Mouse (Mus musculus): ENCODE measurements at regions not wholly inside any gene's neighbourhood (a gene's known extent, or its start where the extent isn't known, plus 50 kb on each side); places are given as distances from the start of the nearest gene placed in this dataset.

- no peak overlapping the region for H3K9ac ChIP-seq (ENCODE audit: low read depth, low read length)
- no peak for ATAC-seq (replicated peaks; ENCODE audit: insufficient number of reproducible peaks, low FRiP score, low TSS enrichment)
- H3K9me3 ChIP-seq (replicated peaks; ENCODE audit: control insufficient read depth, low read length) = no peaks in the 10 kb centered on the region
- no peaks in the 10 kb centered on the region for H3K4me1 ChIP-seq (ENCODE audit: control insufficient read depth, insufficient read depth, low read length)
- no peak overlapping the region for H3K4me2 ChIP-seq
- no peak overlapping the region for H3K27ac ChIP-seq (ENCODE audit: low read depth, low read length)
- H3K36me3 ChIP-seq (ENCODE audit: control insufficient read depth, insufficient read depth, low read length) = no peaks in the 10 kb centered on the region
- H3K27me3 ChIP-seq (ENCODE audit: control insufficient read depth, insufficient read depth, low read length) = no peaks in the 10 kb centered on the region
- 80% methylated on average over 3 of the region's 3 CpGs for WGBS (ENCODE audit: insufficient replicate concordance)
- H3K4me3 ChIP-seq (ENCODE audit: low read depth, low read length) = no peak overlapping the region
These were observed 535.3 kb upstream of the Adgrl3 start for GRCm38 (mm10) chr5:80484676-80485075.

- no peak overlapping the region for H3K4me2 ChIP-seq
- no peaks in the 10 kb centered on the region for H3K4me1 ChIP-seq (ENCODE audit: control insufficient read depth, insufficient read depth, low read length)
- no peak overlapping the region for H3K4me3 ChIP-seq (ENCODE audit: low read depth, low read length)
- H3K27ac ChIP-seq (ENCODE audit: low read depth, low read length) = no peak overlapping the region
- no peak for ATAC-seq (replicated peaks; ENCODE audit: insufficient number of reproducible peaks, low FRiP score, low TSS enrichment)
- no peaks in the 10 kb centered on the region for H3K9me3 ChIP-seq (replicated peaks; ENCODE audit: control insufficient read depth, low read length)
- 80% methylated on average over 1 of the region's 1 CpGs for WGBS (ENCODE audit: insufficient replicate concordance)
- H3K27me3 ChIP-seq (ENCODE audit: control insufficient read depth, insufficient read depth, low read length) = no peaks in the 10 kb centered on the region
- H3K9ac ChIP-seq (ENCODE audit: low read depth, low read length) = no peak overlapping the region
- H3K36me3 ChIP-seq (ENCODE audit: control insufficient read depth, insufficient read depth, low read length) = no peaks in the 10 kb centered on the region
These were observed 531.6 kb upstream of the Adgrl3 start for GRCm38 (mm10) chr5:80488332-80488731.

GRCm38 (mm10) chr5:80508672-80509071 lies 511.3 kb upstream of the Adgrl3 start:
- H3K9me3 ChIP-seq (replicated peaks; ENCODE audit: control insufficient read depth, low read length) = no peaks in the 10 kb centered on the region
- H3K4me3 ChIP-seq (ENCODE audit: low read depth, low read length) = no peak overlapping the region
- no peaks in the 10 kb centered on the region for H3K4me1 ChIP-seq (ENCODE audit: control insufficient read depth, insufficient read depth, low read length)
- H3K36me3 ChIP-seq (ENCODE audit: control insufficient read depth, insufficient read depth, low read length) = no peaks in the 10 kb centered on the region
- ATAC-seq (replicated peaks; ENCODE audit: insufficient number of reproducible peaks, low FRiP score, low TSS enrichment) = no peak
- 21% methylated on average over 2 of the region's 2 CpGs for WGBS (ENCODE audit: insufficient replicate concordance)
- H3K4me2 ChIP-seq = no peak overlapping the region
- H3K27me3 ChIP-seq (ENCODE audit: control insufficient read depth, insufficient read depth, low read length) = no peaks in the 10 kb centered on the region
- H3K9ac ChIP-seq (ENCODE audit: low read depth, low read length) = no peak overlapping the region
- H3K27ac ChIP-seq (ENCODE audit: low read depth, low read length) = no peak overlapping the region

GRCm38 (mm10) chr5:80539997-80540396 lies 479.9 kb upstream of the Adgrl3 start:
- no peak overlapping the region for H3K4me3 ChIP-seq (ENCODE audit: low read depth, low read length)
- H3K9me3 ChIP-seq (replicated peaks; ENCODE audit: control insufficient read depth, low read length) = no peaks in the 10 kb centered on the region
- H3K27me3 ChIP-seq (ENCODE audit: control insufficient read depth, insufficient read depth, low read length) = no peaks in the 10 kb centered on the region
- WGBS (ENCODE audit: insufficient replicate concordance) = 57% methylated on average over 1 of the region's 1 CpGs
- H3K36me3 ChIP-seq (ENCODE audit: control insufficient read depth, insufficient read depth, low read length) = no peaks in the 10 kb centered on the region
- H3K4me2 ChIP-seq = no peak overlapping the region
- H3K9ac ChIP-seq (ENCODE audit: low read depth, low read length) = no peak overlapping the region
- H3K27ac ChIP-seq (ENCODE audit: low read depth, low read length) = no peak overlapping the region
- H3K4me1 ChIP-seq (ENCODE audit: control insufficient read depth, insufficient read depth, low read length) = no peaks in the 10 kb centered on the region
- no peak for ATAC-seq (replicated peaks; ENCODE audit: insufficient number of reproducible peaks, low FRiP score, low TSS enrichment)

GRCm38 (mm10) chr5:80551673-80552072 lies 468.3 kb upstream of the Adgrl3 start:
- Histone ChIP-seq H3K4me3 (ENCODE audit: low read depth, low read length) (no peak overlapping the region), H3K36me3 (ENCODE audit: control insufficient read depth, insufficient read depth, low read length) (no peaks in the 10 kb centered on the region), H3K9ac (ENCODE audit: low read depth, low read length) (no peak overlapping the region), H3K27ac (ENCODE audit: low read depth, low read length) (no peak overlapping the region), H3K4me2 (no peak overlapping the region), H3K4me1 (ENCODE audit: control insufficient read depth, insufficient read depth, low read length) (no peaks in the 10 kb centered on the region), H3K9me3 (replicated peaks; ENCODE audit: control insufficient read depth, low read length) (no peaks in the 10 kb centered on the region), H3K27me3 (ENCODE audit: control insufficient read depth, insufficient read depth, low read length) (no peaks in the 10 kb centered on the region)
- ATAC-seq (replicated peaks; ENCODE audit: insufficient number of reproducible peaks, low FRiP score, low TSS enrichment) = no peak
- 76% methylated on average over 7 of the region's 7 CpGs for WGBS (ENCODE audit: insufficient replicate concordance)

GRCm38 (mm10) chr5:80578741-80579140 lies 441.2 kb upstream of the Adgrl3 start:
- H3K9me3 ChIP-seq (replicated peaks; ENCODE audit: control insufficient read depth, low read length) = no peaks in the 10 kb centered on the region
- no peaks in the 10 kb centered on the region for H3K27me3 ChIP-seq (ENCODE audit: control insufficient read depth, insufficient read depth, low read length)
- H3K36me3 ChIP-seq (ENCODE audit: control insufficient read depth, insufficient read depth, low read length) = no peaks in the 10 kb centered on the region
- H3K4me1 ChIP-seq (ENCODE audit: control insufficient read depth, insufficient read depth, low read length) = no peaks in the 10 kb centered on the region
- H3K4me3 ChIP-seq (ENCODE audit: low read depth, low read length) = no peak overlapping the region
- H3K27ac ChIP-seq (ENCODE audit: low read depth, low read length) = no peak overlapping the region
- no peak overlapping the region for H3K9ac ChIP-seq (ENCODE audit: low read depth, low read length)
- no peak for ATAC-seq (replicated peaks; ENCODE audit: insufficient number of reproducible peaks, low FRiP score, low TSS enrichment)
- H3K4me2 ChIP-seq = no peak overlapping the region
- 71% methylated on average over 1 of the region's 1 CpGs for WGBS (ENCODE audit: insufficient replicate concordance)

- ATAC-seq (replicated peaks; ENCODE audit: insufficient number of reproducible peaks, low FRiP score, low TSS enrichment) = no peak
- no peaks in the 10 kb centered on the region for H3K4me1 ChIP-seq (ENCODE audit: control insufficient read depth, insufficient read depth, low read length)
- H3K9ac ChIP-seq (ENCODE audit: low read depth, low read length) = no peak overlapping the region
- no peaks in the 10 kb centered on the region for H3K27me3 ChIP-seq (ENCODE audit: control insufficient read depth, insufficient read depth, low read length)
- WGBS (ENCODE audit: insufficient replicate concordance) = 85% methylated on average over 3 of the region's 3 CpGs
- no peak overlapping the region for H3K27ac ChIP-seq (ENCODE audit: low read depth, low read length)
- H3K36me3 ChIP-seq (ENCODE audit: control insufficient read depth, insufficient read depth, low read length) = no peaks in the 10 kb centered on the region
- H3K9me3 ChIP-seq (replicated peaks; ENCODE audit: control insufficient read depth, low read length) = no peaks in the 10 kb centered on the region
- no peak overlapping the region for H3K4me2 ChIP-seq
- no peak overlapping the region for H3K4me3 ChIP-seq (ENCODE audit: low read depth, low read length)
These were observed 408.4 kb upstream of the Adgrl3 start for GRCm38 (mm10) chr5:80611571-80611970.

- Histone ChIP-seq H3K4me3 (ENCODE audit: low read depth, low read length) (no peak overlapping the region), H3K9me3 (replicated peaks; ENCODE audit: control insufficient read depth, low read length) (no peaks in the 10 kb centered on the region), H3K27me3 (ENCODE audit: control insufficient read depth, insufficient read depth, low read length) (no peaks in the 10 kb centered on the region), H3K4me1 (ENCODE audit: control insufficient read depth, insufficient read depth, low read length) (no peaks in the 10 kb centered on the region), H3K4me2 (no peak overlapping the region), H3K9ac (ENCODE audit: low read depth, low read length) (no peak overlapping the region), H3K27ac (ENCODE audit: low read depth, low read length) (no peak overlapping the region), H3K36me3 (ENCODE audit: control insufficient read depth, insufficient read depth, low read length) (no peaks in the 10 kb centered on the region)
- WGBS (ENCODE audit: insufficient replicate concordance) = 41% methylated on average over 3 of the region's 3 CpGs
- ATAC-seq (replicated peaks; ENCODE audit: insufficient number of reproducible peaks, low FRiP score, low TSS enrichment) = no peak
These were observed 392.7 kb upstream of the Adgrl3 start for GRCm38 (mm10) chr5:80627225-80627624.

- H3K4me2 ChIP-seq = no peak overlapping the region
- no peak overlapping the region for H3K4me3 ChIP-seq (ENCODE audit: low read depth, low read length)
- no peak for ATAC-seq (replicated peaks; ENCODE audit: insufficient number of reproducible peaks, low FRiP score, low TSS enrichment)
- H3K36me3 ChIP-seq (ENCODE audit: control insufficient read depth, insufficient read depth, low read length) = no peaks in the 10 kb centered on the region
- 57% methylated on average over 5 of the region's 5 CpGs for WGBS (ENCODE audit: insufficient replicate concordance)
- no peak overlapping the region for H3K9ac ChIP-seq (ENCODE audit: low read depth, low read length)
- H3K27ac ChIP-seq (ENCODE audit: low read depth, low read length) = no peak overlapping the region
- H3K9me3 ChIP-seq (replicated peaks; ENCODE audit: control insufficient read depth, low read length) = no peaks in the 10 kb centered on the region
- H3K4me1 ChIP-seq (ENCODE audit: control insufficient read depth, insufficient read depth, low read length) = no peaks in the 10 kb centered on the region
- H3K27me3 ChIP-seq (ENCODE audit: control insufficient read depth, insufficient read depth, low read length) = no peaks in the 10 kb centered on the region
These were observed 360.9 kb upstream of the Adgrl3 start for GRCm38 (mm10) chr5:80659043-80659442.

Data from heart, embryonic 11.5 days (tissue).